Mouse (Mus musculus): ENCODE data around the gene Gm136. TPM values are rescaled to one million over a fixed set of nuclear protein-coding genes. Genes with fewer than 3 reads are reported as not detected.

The Gm136 gene
- polyA plus RNA-seq (2012; rRNA removed; ENCODE audit: low replicate concordance), result not detected in 2 replicates

DNA sequence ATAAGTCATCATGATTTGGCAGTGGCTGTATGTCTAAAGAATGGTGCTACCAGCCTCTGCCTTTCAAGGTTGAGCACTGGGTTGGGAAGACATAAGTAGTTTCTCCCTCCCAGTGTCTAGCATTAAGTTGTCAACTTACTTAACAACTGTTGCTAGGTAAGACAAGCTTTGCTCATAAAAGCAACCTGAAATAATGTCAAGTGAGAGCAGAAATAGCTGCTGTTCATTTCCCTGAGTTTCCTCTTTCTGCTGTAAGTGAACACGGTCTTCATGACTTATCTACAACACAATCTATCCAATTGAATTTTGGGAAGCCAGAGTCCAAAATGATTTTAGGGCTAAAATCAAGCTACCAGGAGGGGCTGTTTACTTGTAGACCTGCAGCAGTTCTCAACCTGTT, at the start of gene Gm136:
Gene Gm136, minus strand, starts transcription at position 101 of the 400 bp plus-strand sequence.

GRCm38 (mm10) chr4:34777677-34778527, 21.8 kb upstream of the Gm136 start, which contains the start of gene Smim8:
Gene Smim8 (minus strand): TSS chr4:34778423.

DNA sequence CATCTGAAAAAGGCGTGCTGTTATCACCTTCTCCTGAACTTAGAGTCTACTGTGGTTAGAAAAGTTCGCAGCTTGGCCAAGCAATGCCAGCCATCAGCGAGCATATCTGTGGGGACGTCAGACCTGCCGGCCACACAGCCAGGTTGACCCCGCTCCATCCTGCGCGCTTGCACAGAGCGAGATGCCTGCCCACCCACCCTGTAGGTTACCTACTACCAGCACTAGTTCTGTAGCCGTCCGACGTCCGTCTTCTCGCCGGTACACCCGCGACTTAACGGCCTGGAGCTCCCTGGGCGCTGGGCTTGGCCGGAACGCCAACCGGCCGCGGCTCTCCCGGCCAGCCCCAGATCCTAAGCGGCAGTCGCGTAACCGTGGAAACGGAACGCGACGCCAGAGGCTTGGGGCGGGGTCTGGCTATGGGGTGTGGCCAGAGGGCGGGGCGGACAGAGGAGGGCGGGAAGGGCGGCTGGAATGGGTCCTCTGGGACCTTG, 26.2 kb downstream of the Gm136 start, which contains the start of gene Cfap206:
Gene Cfap206, minus strand, starts transcription at position 356 of the 491 bp plus-strand sequence.

Other genes with a start within 250 kb of the Gm136 start
- gene Akirin2, start 205.3 kb downstream of the Gm136 start, polyA plus RNA-seq (2012; rRNA removed; ENCODE audit: low replicate concordance), result 22.6 and 24.7 TPM in 2 replicates
- gene Orc3, start 141.3 kb downstream of the Gm136 start, polyA plus RNA-seq (2012; rRNA removed; ENCODE audit: low replicate concordance), result 11.0 and 39.6 TPM in 2 replicates
- 6.2 and 16.0 TPM in 2 replicates for gene Rars2, start 141.3 kb downstream of the Gm136 start, polyA plus RNA-seq (2012; rRNA removed; ENCODE audit: low replicate concordance)
- gene Slc35a1, start 68.8 kb downstream of the Gm136 start, polyA plus RNA-seq (2012; rRNA removed; ENCODE audit: low replicate concordance), result 7.0 and 17.5 TPM in 2 replicates
- not detected in 2 replicates for gene Cfap206, start 26.1 kb downstream of the Gm136 start, polyA plus RNA-seq (2012; rRNA removed; ENCODE audit: low replicate concordance)
- gene Smim8, start 22.2 kb upstream of the Gm136 start, polyA plus RNA-seq (2012; rRNA removed; ENCODE audit: low replicate concordance), result 1.6 and 5.4 TPM in 2 replicates
- gene Zfp292, start 126.7 kb upstream of the Gm136 start, polyA plus RNA-seq (2012; rRNA removed; ENCODE audit: low replicate concordance), result 1.3 and 2.3 TPM in 2 replicates
- gene Cga, start 137.5 kb upstream of the Gm136 start, polyA plus RNA-seq (2012; rRNA removed; ENCODE audit: low replicate concordance), result not detected in 2 replicates

All from mammary gland, adult 2 months (tissue).